Mouse (Mus musculus): ENCODE data around the gene Sept14. TPM values are rescaled to one million over a fixed set of nuclear protein-coding genes. Genes with fewer than 3 reads are reported as not detected.

Sept14 gene
- not detected in 2 replicates for polyA plus RNA-seq (2015; fragmentation: Nextera tagmentation; extraction: Ambion mirVana)

- 36% methylated on average over 2 of the region's 2 CpGs for WGBS
- no peak within 1 kb of the TSS for H3K4me3 ChIP-seq
- no peak within 1 kb of the TSS for H3K27ac ChIP-seq (replicated peaks)
- ATAC-seq (ENCODE audit: extremely low read depth, insufficient number of reproducible peaks, low FRiP score, low TSS enrichment), result no peak
- H3K4me1 ChIP-seq, result no peaks in the 10 kb centered on the region
- no peaks in the 10 kb centered on the region for H3K9me3 ChIP-seq
- H3K27me3 ChIP-seq (replicated peaks), result peaks cover 22% of the 10 kb centered on the region
- no peaks in the 10 kb centered on the region for H3K36me3 ChIP-seq
- H3K4me2 ChIP-seq, result no peak within 1 kb of the TSS
- no peak within 1 kb of the TSS for H3K9ac ChIP-seq
These were observed at the start of gene Sept14 for GRCm38 (mm10) chr5:129708412-129708811. Sept14 (minus strand) TSS chr5:129708512.

GRCm38 (mm10) chr5:129756886-129757285, 48.6 kb upstream of the Sept14 start:
- Histone ChIP-seq H3K9ac (no peak overlapping the region), H3K4me2 (no peak overlapping the region), H3K36me3 (peaks cover 78% of the 10 kb centered on the region), H3K27me3 (replicated peaks) (no peaks in the 10 kb centered on the region), H3K4me3 (no peak overlapping the region), H3K9me3 (no peaks in the 10 kb centered on the region), H3K4me1 (no peaks in the 10 kb centered on the region), H3K27ac (replicated peaks) (no peak overlapping the region)
- WGBS, result 88% methylated on average over 20 of the region's 20 CpGs
- no peak for ATAC-seq (ENCODE audit: extremely low read depth, insufficient number of reproducible peaks, low FRiP score, low TSS enrichment)

GRCm38 (mm10) chr5:129744050-129744449, 35.7 kb upstream of the Sept14 start:
- H3K4me3 ChIP-seq, result no peak overlapping the region
- peak overlapping the region; percentile 67 for H3K27ac ChIP-seq (replicated peaks)
- H3K4me1 ChIP-seq, result peaks cover 20% of the 10 kb centered on the region
- peaks cover 6% of the 10 kb centered on the region; the same call in 1 of the 2 replicates for H3K9me3 ChIP-seq
- peak overlapping the region; percentile 50 for H3K9ac ChIP-seq
- peak overlapping the region; percentile 30 for H3K4me2 ChIP-seq
- H3K36me3 ChIP-seq, result peaks cover 90% of the 10 kb centered on the region
- H3K27me3 ChIP-seq (replicated peaks), result no peaks in the 10 kb centered on the region
- no peak for ATAC-seq (ENCODE audit: extremely low read depth, insufficient number of reproducible peaks, low FRiP score, low TSS enrichment)
- WGBS, result 18% methylated on average over 6 of the region's 6 CpGs

GRCm38 (mm10) chr5:129742903-129743488, 34.7 kb upstream of the Sept14 start:
- peaks cover 85% of the 10 kb centered on the region for H3K36me3 ChIP-seq
- 32% methylated on average over 7 of the region's 7 CpGs for WGBS
- H3K27ac ChIP-seq (replicated peaks), result peak overlapping the region; percentile 2; the same call in 1 of the 2 replicates

GRCm38 (mm10) chr5:129740976-129741375, 32.7 kb upstream of the Sept14 start:
- 94% methylated on average over 1 of the region's 1 CpGs for WGBS
- Histone ChIP-seq H3K9ac (no peak overlapping the region), H3K4me2 (no peak overlapping the region), H3K36me3 (peaks cover 79% of the 10 kb centered on the region), H3K9me3 (peaks cover 6% of the 10 kb centered on the region; the same call in 1 of the 2 replicates), H3K4me1 (peaks cover 20% of the 10 kb centered on the region), H3K27me3 (replicated peaks) (no peaks in the 10 kb centered on the region), H3K4me3 (no peak overlapping the region), H3K27ac (replicated peaks) (no peak overlapping the region)
- ATAC-seq (ENCODE audit: extremely low read depth, insufficient number of reproducible peaks, low FRiP score, low TSS enrichment), result no peak

More at GRCm38 (mm10) chr5:129742903-129743488, 34.7 kb upstream of the Sept14 start:
- no peak overlapping the region for H3K9ac ChIP-seq
- no peak for ATAC-seq (ENCODE audit: extremely low read depth, insufficient number of reproducible peaks, low FRiP score, low TSS enrichment)
- H3K4me1 ChIP-seq, result peaks cover 20% of the 10 kb centered on the region
- no peak overlapping the region for H3K4me2 ChIP-seq
- H3K9me3 ChIP-seq, result peaks cover 6% of the 10 kb centered on the region; the same call in 1 of the 2 replicates
- no peaks in the 10 kb centered on the region for H3K27me3 ChIP-seq (replicated peaks)
- no peak overlapping the region for H3K4me3 ChIP-seq

- peak overlapping the region; percentile 72 for H3K9ac ChIP-seq
- H3K9me3 ChIP-seq, result no peaks in the 10 kb centered on the region
- H3K27ac ChIP-seq (replicated peaks), result peak overlapping the region; percentile 92
- peaks cover 20% of the 10 kb centered on the region for H3K36me3 ChIP-seq
- no peak overlapping the region for H3K4me3 ChIP-seq
- ATAC-seq (ENCODE audit: extremely low read depth, insufficient number of reproducible peaks, low FRiP score, low TSS enrichment), result no peak
- WGBS, result 39% methylated on average over 5 of the region's 5 CpGs
- peak overlapping the region; percentile 56 for H3K4me2 ChIP-seq
- peaks cover 60% of the 10 kb centered on the region for H3K4me1 ChIP-seq
- no peaks in the 10 kb centered on the region for H3K27me3 ChIP-seq (replicated peaks)
These were observed 22.7 kb upstream of the Sept14 start for GRCm38 (mm10) chr5:129731021-129731420.

- 0 out of 2 replicates have a peak, but pooled peaks have one; percentile 15 for ATAC-seq (ENCODE audit: extremely low read depth, insufficient number of reproducible peaks, low FRiP score, low TSS enrichment)
- no peaks in the 10 kb centered on the region for H3K9me3 ChIP-seq
- H3K27me3 ChIP-seq (replicated peaks), result no peaks in the 10 kb centered on the region
- peak overlapping the region; percentile 56 for H3K4me2 ChIP-seq
- H3K4me1 ChIP-seq, result peaks cover 63% of the 10 kb centered on the region
- peaks cover 18% of the 10 kb centered on the region for H3K36me3 ChIP-seq
- peak overlapping the region; percentile 20 for H3K4me3 ChIP-seq
- WGBS, result 22% methylated on average over 11 of the region's 11 CpGs
- peak overlapping the region; percentile 72 for H3K9ac ChIP-seq
- H3K27ac ChIP-seq (replicated peaks), result peak overlapping the region; percentile 92
These were observed 22.0 kb upstream of the Sept14 start for GRCm38 (mm10) chr5:129730344-129730743.

- no peaks in the 10 kb centered on the region for H3K27me3 ChIP-seq (replicated peaks)
- H3K4me2 ChIP-seq, result peak overlapping the region; percentile 56
- no peaks in the 10 kb centered on the region for H3K9me3 ChIP-seq
- peak overlapping the region; percentile 72 for H3K9ac ChIP-seq
- H3K4me1 ChIP-seq, result peaks cover 60% of the 10 kb centered on the region
- peak overlapping the region; percentile 92 for H3K27ac ChIP-seq (replicated peaks)
- peak; percentile 59; the same call in 1 of the 2 replicates for ATAC-seq (ENCODE audit: extremely low read depth, insufficient number of reproducible peaks, low FRiP score, low TSS enrichment)
- H3K36me3 ChIP-seq, result peaks cover 7% of the 10 kb centered on the region
- peak overlapping the region; percentile 23 for H3K4me3 ChIP-seq
- WGBS, result 9% methylated on average over 11 of the region's 11 CpGs
These were observed 21.0 kb upstream of the Sept14 start for GRCm38 (mm10) chr5:129729286-129729685.

- H3K36me3 ChIP-seq, result no peaks in the 10 kb centered on the region
- no peaks in the 10 kb centered on the region for H3K9me3 ChIP-seq
- peaks cover 65% of the 10 kb centered on the region for H3K4me1 ChIP-seq
- peak overlapping the region; percentile 71 for H3K4me2 ChIP-seq
- peak overlapping the region; percentile 86 for H3K4me3 ChIP-seq
- peak overlapping the region; percentile 97 for H3K9ac ChIP-seq
- no peaks in the 10 kb centered on the region for H3K27me3 ChIP-seq (replicated peaks)
- peak overlapping the region; percentile 100; the same call in 1 of the 2 replicates for H3K27ac ChIP-seq (replicated peaks)
- WGBS, result 80% methylated on average over 3 of the region's 3 CpGs
- no peak for ATAC-seq (ENCODE audit: extremely low read depth, insufficient number of reproducible peaks, low FRiP score, low TSS enrichment)
These were observed 18.5 kb upstream of the Sept14 start for GRCm38 (mm10) chr5:129726784-129727183.

GRCm38 (mm10) chr5:129725774-129726392, 17.6 kb upstream of the Sept14 start:
- Histone ChIP-seq H3K4me3 (peak overlapping the region; percentile 86), H3K9me3 (no peaks in the 10 kb centered on the region), H3K36me3 (no peaks in the 10 kb centered on the region), H3K27me3 (replicated peaks) (no peaks in the 10 kb centered on the region), H3K9ac (peak overlapping the region; percentile 97), H3K27ac (replicated peaks) (peak overlapping the region; percentile 100), H3K4me1 (peaks cover 59% of the 10 kb centered on the region), H3K4me2 (peak overlapping the region; percentile 71)
- WGBS, result 19% methylated on average over 7 of the region's 7 CpGs
- ATAC-seq (ENCODE audit: extremely low read depth, insufficient number of reproducible peaks, low FRiP score, low TSS enrichment), result no peak

- peaks cover 2% of the 10 kb centered on the region for H3K36me3 ChIP-seq
- peak; percentile 82 for ATAC-seq (ENCODE audit: extremely low read depth, insufficient number of reproducible peaks, low FRiP score, low TSS enrichment)
- no peaks in the 10 kb centered on the region for H3K27me3 ChIP-seq (replicated peaks)
- no peaks in the 10 kb centered on the region for H3K9me3 ChIP-seq
- H3K4me3 ChIP-seq, result peak within 1 kb of the TSS; percentile 86
- H3K4me1 ChIP-seq, result peaks cover 51% of the 10 kb centered on the region
- peak within 1 kb of the TSS; percentile 97 for H3K9ac ChIP-seq
- under 1% methylated on average over 90 of the region's 93 CpGs for WGBS
- peak within 1 kb of the TSS; percentile 100 for H3K27ac ChIP-seq (replicated peaks)
- H3K4me2 ChIP-seq, result peak within 1 kb of the TSS; percentile 71
These were observed 16.8 kb upstream of the Sept14 start, which contains the start of gene Nipsnap2 for GRCm38 (mm10) chr5:129724834-129725773. Nipsnap2 (plus strand) TSS chr5:129725063.

Data from heart, embryonic 13.5 days (tissue).